In the genomic region with DNA sequence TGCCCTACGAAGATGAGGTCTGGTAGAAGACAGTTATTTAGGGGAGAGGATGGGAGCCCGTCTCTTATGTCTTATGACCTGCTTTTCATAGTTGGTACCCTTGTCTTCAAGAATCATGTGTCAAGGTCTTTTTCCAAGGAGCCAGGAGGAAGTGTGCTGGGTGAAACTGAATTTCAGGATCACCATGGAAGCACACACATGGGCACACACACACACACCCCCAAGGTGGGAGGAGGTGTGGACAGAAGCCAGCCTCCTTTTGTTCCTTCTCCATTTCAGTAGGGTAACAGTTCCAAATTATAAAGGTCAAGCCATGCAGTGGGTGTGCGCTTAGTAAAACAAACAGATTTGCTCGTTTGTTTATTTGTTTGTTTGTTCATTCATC, we compare ENCODE assay signal across 11 mouse cellular contexts.
DNase-seq lines count a peak whose midpoint lies in the region; ATAC-seq lines count a peak whose summit lies in the region.
"Had no signal": no experiment of that assay in that cellular context is flagged by ENCODE, and none has a peak within 500 bp of the region (broad histone marks: within the 10 kb centered on the region; RNA-seq: fewer than 3 reads in every experiment).

No protein-coding gene starts in this region.

- no peak for ATAC-seq in embryonic facial prominence, embryonic 12.5 days (ENCODE audit: insufficient number of reproducible peaks, insufficient read depth, low FRiP score, low TSS enrichment)
- ATAC-seq in midbrain, embryonic 11.5 days (ENCODE audit: low FRiP score): peak; percentile 54; the same call in 1 of the 2 replicates

- H3K9me3 ChIP-seq in embryonic facial prominence, embryonic 12.5 days: no peaks in the 10 kb centered on the region
- H3K9me3 ChIP-seq in embryonic facial prominence, embryonic 10.5 days: 0 out of 2 replicates have a peak, but pooled peaks cover 2% of the 10 kb centered on the region
- no peaks in the 10 kb centered on the region for H3K9me3 ChIP-seq in midbrain, embryonic 11.5 days (ENCODE audit: control insufficient read depth, low read length)

- 0 out of 2 replicates have a peak overlapping the region, but pooled peaks have one; percentile 26 for H3K27ac ChIP-seq in embryonic facial prominence, embryonic 12.5 days
- H3K27ac ChIP-seq in embryonic facial prominence, embryonic 10.5 days (replicated peaks): no peak overlapping the region
- H3K27ac ChIP-seq in midbrain, embryonic 11.5 days (ENCODE audit: low read depth, low read length): peak overlapping the region; percentile 52

- H3K36me3 ChIP-seq in embryonic facial prominence, embryonic 12.5 days: no peaks in the 10 kb centered on the region
- H3K36me3 ChIP-seq in embryonic facial prominence, embryonic 10.5 days (replicated peaks): no peaks in the 10 kb centered on the region
- no peaks in the 10 kb centered on the region for H3K36me3 ChIP-seq in midbrain, embryonic 11.5 days (ENCODE audit: control insufficient read depth, insufficient read depth, low read length)

- H3K9ac ChIP-seq in embryonic facial prominence, embryonic 12.5 days: no peak overlapping the region
- H3K9ac ChIP-seq in midbrain, embryonic 11.5 days (ENCODE audit: low read length): no peak overlapping the region
- H3K9ac ChIP-seq: lung, embryonic 14.5 days had no signal

- H3K4me2 ChIP-seq in embryonic facial prominence, embryonic 12.5 days (replicated peaks): no peak overlapping the region
- H3K4me2 ChIP-seq in midbrain, embryonic 11.5 days: no peak overlapping the region
- H3K4me2 ChIP-seq: lung, embryonic 14.5 days had no signal

- H3K27me3 ChIP-seq in embryonic facial prominence, embryonic 12.5 days: no peaks in the 10 kb centered on the region
- H3K27me3 ChIP-seq in embryonic facial prominence, embryonic 10.5 days (replicated peaks; ENCODE audit: low read depth, poor library complexity, severe bottlenecking): no peaks in the 10 kb centered on the region
- H3K27me3 ChIP-seq in midbrain, embryonic 11.5 days (ENCODE audit: control insufficient read depth, insufficient read depth, low read length): no peaks in the 10 kb centered on the region

- H3K4me1 ChIP-seq in embryonic facial prominence, embryonic 12.5 days: 0 out of 2 replicates have a peak, but pooled peaks cover 8% of the 10 kb centered on the region
- peaks cover 21% of the 10 kb centered on the region for H3K4me1 ChIP-seq in embryonic facial prominence, embryonic 10.5 days
- peaks cover 13% of the 10 kb centered on the region for H3K4me1 ChIP-seq in midbrain, embryonic 11.5 days (ENCODE audit: control insufficient read depth, insufficient read depth, low read length)

- DNase-seq in embryonic facial prominence, embryonic 10.5 days (ENCODE audit: low spot score): no peak
- peak; percentile 17 for DNase-seq in right cerebral cortex, adult 18-20 months
- DNase-seq in right cerebral cortex, postnatal 36 days (ENCODE audit: low spot score in 2 of 2): no peak
- DNase-seq in midbrain, embryonic 11.5 days (ENCODE audit: low spot score, missing footprints): no peak
- DNase-seq in adrenal gland, adult 8-10 months: no peak
- DNase-seq in cerebellum, postnatal 4 days (ENCODE audit: low spot score in 2 of 2): no peak
- no peak for DNase-seq in kidney, adult 18-20 months
- DNase-seq: cerebellum, adult 9-11 months; thymus, adult 18-20 months had no signal

- WGBS in embryonic facial prominence, embryonic 12.5 days: 66% methylated on average over 4 of the region's 4 CpGs
- WGBS in embryonic facial prominence, embryonic 10.5 days: 83% methylated on average over 4 of the region's 4 CpGs
- 84% methylated on average over 4 of the region's 4 CpGs for WGBS in midbrain, embryonic 11.5 days

- H3K4me3 ChIP-seq in embryonic facial prominence, embryonic 12.5 days: no peak overlapping the region
- H3K4me3 ChIP-seq in embryonic facial prominence, embryonic 10.5 days: no peak overlapping the region
- H3K4me3 ChIP-seq in midbrain, embryonic 11.5 days (ENCODE audit: low read depth, low read length): no peak overlapping the region
